In genomic region chr6:7847890-7848508, GRCm38 (mm10) we compare ENCODE assay signal across 8 mouse cellular contexts. TPM values are rescaled to one million over a fixed set of nuclear protein-coding genes. Genes with fewer than 3 reads are reported as not detected.
DNase-seq lines count a peak whose midpoint lies in the region; ATAC-seq and TF ChIP-seq lines count a peak whose summit lies in the region.

No protein-coding gene starts in this region.

- no peaks in the 10 kb centered on the region for H3K27me3 ChIP-seq in heart, embryonic 16.5 days (ENCODE audit: control insufficient read depth, insufficient read depth, low read length)
- H3K27me3 ChIP-seq in intestine, postnatal 0 days (replicated peaks; ENCODE audit: control insufficient read depth, insufficient read depth, low read length), result no peaks in the 10 kb centered on the region
- no peaks in the 10 kb centered on the region for H3K27me3 ChIP-seq in forebrain, postnatal 0 days (ENCODE audit: insufficient read depth, low read length)

- H3K4me2 ChIP-seq in heart, embryonic 16.5 days (ENCODE audit: low read depth, low read length), result peak overlapping the region; percentile 23; the same call in 1 of the 2 replicates
- peak overlapping the region; percentile 51 for H3K4me2 ChIP-seq in intestine, postnatal 0 days (replicated peaks; ENCODE audit: low read depth)
- H3K4me2 ChIP-seq in forebrain, postnatal 0 days (ENCODE audit: low read depth), result no peak overlapping the region

- WGBS in heart, embryonic 16.5 days, result 44% methylated on average over 6 of the region's 6 CpGs
- 33% methylated on average over 6 of the region's 6 CpGs for WGBS in intestine, postnatal 0 days
- 59% methylated on average over 6 of the region's 6 CpGs for WGBS in forebrain, postnatal 0 days

- H3K36me3 ChIP-seq in heart, embryonic 16.5 days (ENCODE audit: control insufficient read depth, insufficient read depth), result no peaks in the 10 kb centered on the region
- H3K36me3 ChIP-seq in intestine, postnatal 0 days (ENCODE audit: control insufficient read depth, insufficient read depth), result no peaks in the 10 kb centered on the region
- H3K36me3 ChIP-seq in forebrain, postnatal 0 days (ENCODE audit: insufficient read depth), result no peaks in the 10 kb centered on the region

- no peak overlapping the region for H3K4me3 ChIP-seq in heart, embryonic 16.5 days (ENCODE audit: low read length)
- peak overlapping the region; percentile 11 for H3K4me3 ChIP-seq in intestine, postnatal 0 days (ENCODE audit: low read depth, low read length)
- no peak overlapping the region for H3K4me3 ChIP-seq in forebrain, postnatal 0 days (ENCODE audit: low read depth, low read length)

- no peak for TF ChIP-seq CTCF in intestine, postnatal 0 days (IDR thresholded peaks at IDR 0.05; ENCODE audit: low read depth)
- no peak for TF ChIP-seq CTCF in forebrain, postnatal 0 days (IDR thresholded peaks at IDR 0.05; ENCODE audit: low read depth)

- H3K27ac ChIP-seq in heart, embryonic 16.5 days (ENCODE audit: low read length), result no peak overlapping the region
- peak overlapping the region; percentile 88 for H3K27ac ChIP-seq in intestine, postnatal 0 days (ENCODE audit: low read depth, low read length)
- no peak overlapping the region for H3K27ac ChIP-seq in forebrain, postnatal 0 days (ENCODE audit: low read depth, low read length)

- H3K4me1 ChIP-seq in heart, embryonic 16.5 days (ENCODE audit: control insufficient read depth, insufficient read depth, low read length), result peaks cover 25% of the 10 kb centered on the region
- H3K4me1 ChIP-seq in intestine, postnatal 0 days (replicated peaks; ENCODE audit: control insufficient read depth, insufficient read depth, low read length), result peaks cover 6% of the 10 kb centered on the region
- no peaks in the 10 kb centered on the region for H3K4me1 ChIP-seq in forebrain, postnatal 0 days (ENCODE audit: insufficient read depth)

- H3K9me3 ChIP-seq in heart, embryonic 16.5 days (replicated peaks; ENCODE audit: control insufficient read depth, low read length), result no peaks in the 10 kb centered on the region
- no peaks in the 10 kb centered on the region for H3K9me3 ChIP-seq in intestine, postnatal 0 days (ENCODE audit: control insufficient read depth)
- H3K9me3 ChIP-seq in forebrain, postnatal 0 days (ENCODE audit: low read length), result no peaks in the 10 kb centered on the region

- no peak for DNase-seq in heart, adult 8-10 months (ENCODE audit: low spot score)
- peak; percentile 18 for DNase-seq in thymus, postnatal 14 days
- no peak for DNase-seq in thymus, postnatal 0 days (ENCODE audit: low spot score)
- DNase-seq in yolk sac, embryonic 10.5 days (ENCODE audit: low spot score), result peak; percentile 67
- no peak for DNase-seq in layer of hippocampus, adult 11-12 months (ENCODE audit: low spot score)
- no peak for DNase-seq in forebrain, postnatal 0 days

- no peak for ATAC-seq in heart, embryonic 16.5 days (replicated peaks; ENCODE audit: extremely low read depth, insufficient read depth, low FRiP score)
- ATAC-seq in intestine, postnatal 0 days, result peak; percentile 80
- no peak for ATAC-seq in forebrain, postnatal 0 days

- H3K9ac ChIP-seq in heart, embryonic 16.5 days (ENCODE audit: low read length), result no peak overlapping the region
- H3K9ac ChIP-seq in intestine, postnatal 0 days (ENCODE audit: low read depth, low read length), result no peak overlapping the region
- H3K9ac ChIP-seq in forebrain, postnatal 0 days, result no peak overlapping the region

RNA-seq across cellular contexts. Expression of gene C1galt1, which starts 3.4 kb away (rescaled TPM):
- polyA plus RNA-seq in heart, embryonic 16.5 days (2015; fragmentation: Nextera tagmentation; extraction: Ambion mirVana), result 2.6 and 2.9 TPM in 2 replicates
- 10 to 100 TPM; 13.2 to 14.7 (median 13.7) TPM for total RNA-seq in heart, adult 8-10 months (2022)
- polyA plus RNA-seq in thymus, postnatal 0 days (2015; fragmentation: Nextera tagmentation; extraction: Ambion mirVana), result 12.2 and 14.6 TPM in 2 replicates
- polyA plus RNA-seq in intestine, postnatal 0 days (2015; fragmentation: Nextera tagmentation; extraction: Ambion mirVana), result 8.3 and 8.7 TPM in 2 replicates
- 14.2 and 18.2 TPM in 2 replicates for total RNA-seq in forebrain, postnatal 0 days (2014; rRNA removed)
- 1.1 and 1.7 TPM in 2 replicates for polyA plus RNA-seq in forebrain, postnatal 0 days (2015; fragmentation: Nextera tagmentation; extraction: Ambion mirVana)

Comparison
In these comparisons a context has a peak if more than half of its experiments do, and no peak if none do; other contexts are left out.
1. DNase-seq: peak in thymus, postnatal 14 days (single experiment) and yolk sac, embryonic 10.5 days (single experiment); none in heart, adult 8-10 months (single experiment), thymus, postnatal 0 days (single experiment), layer of hippocampus, adult 11-12 months (single experiment) and forebrain, postnatal 0 days (single experiment).